10 mouse cellular contexts compared by ENCODE assay signal in the genomic region with DNA sequence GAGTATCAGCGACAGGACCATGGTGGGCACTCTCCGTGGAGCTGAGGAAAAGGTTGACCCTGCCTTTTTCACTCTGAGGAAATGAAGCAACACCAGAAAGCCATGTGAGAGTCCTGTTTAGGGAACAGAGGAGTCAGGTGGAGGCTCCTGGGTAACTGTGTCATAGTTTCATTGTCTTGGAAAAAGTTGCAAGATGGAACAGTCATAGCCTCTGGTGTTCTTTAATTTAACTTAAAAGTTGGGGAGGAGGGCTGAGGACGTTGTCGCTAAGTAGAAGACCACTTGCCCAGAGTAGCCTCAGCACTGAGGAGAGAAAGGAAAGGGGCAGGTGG. TPM values are rescaled to one million over a fixed set of nuclear protein-coding genes. Genes with fewer than 3 reads are reported as not detected.
A peak's percentile ranks its signal among the peaks of the same experiment; 100 is the strongest.
DNase-seq lines count a peak whose midpoint lies in the region; ATAC-seq and TF ChIP-seq lines count a peak whose summit lies in the region.
"Had no signal": no experiment of that assay in that cellular context is flagged by ENCODE, and none has a peak within 500 bp of the region (broad histone marks: within the 10 kb centered on the region; RNA-seq: fewer than 3 reads in every experiment).

A gene (minus strand): TSS at position 101 of the 332 bp plus-strand sequence.

- WGBS in kidney, embryonic 15.5 days = 81% methylated on average over 4 of the region's 4 CpGs
- WGBS in embryonic facial prominence, embryonic 12.5 days = 77% methylated on average over 4 of the region's 4 CpGs
- 77% methylated on average over 4 of the region's 4 CpGs for WGBS in intestine, embryonic 15.5 days
- 84% methylated on average over 4 of the region's 4 CpGs for WGBS in midbrain, postnatal 0 days

- no peak for DNase-seq in kidney, adult 9 months
- DNase-seq in midbrain, postnatal 0 days (ENCODE audit: low spot score) = no peak
- DNase-seq in natural killer cell, adult 2 months (ENCODE audit: low spot score in 2 of 2) = no peak
- DNase-seq in frontal cortex, postnatal 25 days (ENCODE audit: low spot score in 2 of 2) = no peak
- no peak for DNase-seq in retina, embryonic 14.5 days (ENCODE audit: low spot score)
- DNase-seq: kidney, postnatal 36 days had no signal

- H3K9ac ChIP-seq in kidney, embryonic 15.5 days = no peak within 1 kb of the TSS
- no peak within 1 kb of the TSS for H3K9ac ChIP-seq in embryonic facial prominence, embryonic 12.5 days
- no peak within 1 kb of the TSS for H3K9ac ChIP-seq in intestine, embryonic 15.5 days
- no peak within 1 kb of the TSS for H3K9ac ChIP-seq in midbrain, postnatal 0 days (replicated peaks; ENCODE audit: low read length, poor library complexity, severe bottlenecking)

- peaks cover 24% of the 10 kb centered on the region for H3K36me3 ChIP-seq in kidney, embryonic 15.5 days
- peaks cover 24% of the 10 kb centered on the region for H3K36me3 ChIP-seq in embryonic facial prominence, embryonic 12.5 days
- H3K36me3 ChIP-seq in intestine, embryonic 15.5 days = peaks cover 5% of the 10 kb centered on the region
- peaks cover 11% of the 10 kb centered on the region for H3K36me3 ChIP-seq in midbrain, postnatal 0 days (ENCODE audit: insufficient read depth, low read length)

- TF ChIP-seq CTCF in midbrain, postnatal 0 days (IDR thresholded peaks at IDR 0.05) = no peak

- H3K4me2 ChIP-seq in kidney, embryonic 15.5 days = peak within 1 kb of the TSS; percentile 68
- H3K4me2 ChIP-seq in embryonic facial prominence, embryonic 12.5 days (replicated peaks) = peak within 1 kb of the TSS; percentile 79; the same call in 1 of the 2 replicates
- H3K4me2 ChIP-seq in intestine, embryonic 15.5 days (replicated peaks) = peak within 1 kb of the TSS; percentile 68
- peak within 1 kb of the TSS; percentile 71 for H3K4me2 ChIP-seq in midbrain, postnatal 0 days (ENCODE audit: low read depth, low read length, poor library complexity, severe bottlenecking)

- H3K4me3 ChIP-seq in kidney, embryonic 15.5 days (replicated peaks) = peak within 1 kb of the TSS; percentile 72
- H3K4me3 ChIP-seq in embryonic facial prominence, embryonic 12.5 days = peak within 1 kb of the TSS; percentile 81; the same call in 1 of the 2 replicates
- H3K4me3 ChIP-seq in intestine, embryonic 15.5 days (replicated peaks) = peak within 1 kb of the TSS; percentile 80
- H3K4me3 ChIP-seq in midbrain, postnatal 0 days (ENCODE audit: low read depth, low read length) = peak within 1 kb of the TSS; percentile 66

- H3K27ac ChIP-seq in kidney, embryonic 15.5 days = no peak within 1 kb of the TSS
- H3K27ac ChIP-seq in embryonic facial prominence, embryonic 12.5 days = no peak within 1 kb of the TSS
- no peak within 1 kb of the TSS for H3K27ac ChIP-seq in intestine, embryonic 15.5 days
- H3K27ac ChIP-seq in midbrain, postnatal 0 days (ENCODE audit: low read depth, low read length) = peak within 1 kb of the TSS; percentile 47; the same call in 1 of the 2 replicates

- no peak for ATAC-seq in kidney, embryonic 15.5 days (replicated peaks; ENCODE audit: low FRiP score)
- ATAC-seq in embryonic facial prominence, embryonic 12.5 days (ENCODE audit: insufficient number of reproducible peaks, insufficient read depth, low FRiP score, low TSS enrichment) = no peak
- ATAC-seq in intestine, embryonic 15.5 days = no peak
- ATAC-seq in midbrain, postnatal 0 days (ENCODE audit: low FRiP score) = no peak

- H3K27me3 ChIP-seq in kidney, embryonic 15.5 days = no peaks in the 10 kb centered on the region
- H3K27me3 ChIP-seq in embryonic facial prominence, embryonic 12.5 days = no peaks in the 10 kb centered on the region
- H3K27me3 ChIP-seq in intestine, embryonic 15.5 days (replicated peaks) = no peaks in the 10 kb centered on the region
- H3K27me3 ChIP-seq in midbrain, postnatal 0 days (ENCODE audit: insufficient read depth, low read length) = no peaks in the 10 kb centered on the region

- H3K4me1 ChIP-seq in kidney, embryonic 15.5 days = peaks cover 9% of the 10 kb centered on the region
- H3K4me1 ChIP-seq in embryonic facial prominence, embryonic 12.5 days = peaks cover 7% of the 10 kb centered on the region; the same call in 1 of the 2 replicates
- 0 out of 2 replicates have a peak, but pooled peaks cover 5% of the 10 kb centered on the region for H3K4me1 ChIP-seq in intestine, embryonic 15.5 days (replicated peaks)
- peaks cover 5% of the 10 kb centered on the region; the same call in 1 of the 2 replicates for H3K4me1 ChIP-seq in midbrain, postnatal 0 days (ENCODE audit: insufficient read depth, low read length)

- no peaks in the 10 kb centered on the region for H3K9me3 ChIP-seq in kidney, embryonic 15.5 days (replicated peaks)
- H3K9me3 ChIP-seq in embryonic facial prominence, embryonic 12.5 days = no peaks in the 10 kb centered on the region
- H3K9me3 ChIP-seq in intestine, embryonic 15.5 days = no peaks in the 10 kb centered on the region
- H3K9me3 ChIP-seq in midbrain, postnatal 0 days (ENCODE audit: low read length) = no peaks in the 10 kb centered on the region

RNA-seq across cellular contexts. Expression of the gene that starts here (rescaled TPM):
- 0.59 TPM in 1 of 2 replicates, not detected in the other for polyA plus RNA-seq in kidney, embryonic 15.5 days (2015; fragmentation: Nextera tagmentation; extraction: Ambion mirVana)
- 0.22 and 0.23 TPM in 2 replicates for polyA plus RNA-seq in embryonic facial prominence, embryonic 12.5 days (2016; fragmentation: Nextera tagmentation; extraction: Ambion mirVana)
- 0.08 and 0.09 TPM in 2 replicates for polyA plus RNA-seq in intestine, embryonic 15.5 days (2015; fragmentation: Nextera tagmentation; extraction: Ambion mirVana)
- total RNA-seq in midbrain, postnatal 0 days (2014; rRNA removed) = 0.55 and 1.3 TPM in 2 replicates
- 0.63 and 0.77 TPM in 2 replicates for polyA plus RNA-seq in midbrain, postnatal 0 days (2015; fragmentation: Nextera tagmentation; extraction: Ambion mirVana)
- total RNA-seq: common myeloid progenitor, adult 5-6 weeks had no signal
